Mouse (Mus musculus): ENCODE results near the gene Usp31. TPM values are rescaled to one million over a fixed set of nuclear protein-coding genes. Genes with fewer than 3 reads are reported as not detected.

The Usp31 gene
- total and polyA plus RNA-seq, 3 experiments, result 6.4 to 9.1 (median 7.5) TPM

DNA sequence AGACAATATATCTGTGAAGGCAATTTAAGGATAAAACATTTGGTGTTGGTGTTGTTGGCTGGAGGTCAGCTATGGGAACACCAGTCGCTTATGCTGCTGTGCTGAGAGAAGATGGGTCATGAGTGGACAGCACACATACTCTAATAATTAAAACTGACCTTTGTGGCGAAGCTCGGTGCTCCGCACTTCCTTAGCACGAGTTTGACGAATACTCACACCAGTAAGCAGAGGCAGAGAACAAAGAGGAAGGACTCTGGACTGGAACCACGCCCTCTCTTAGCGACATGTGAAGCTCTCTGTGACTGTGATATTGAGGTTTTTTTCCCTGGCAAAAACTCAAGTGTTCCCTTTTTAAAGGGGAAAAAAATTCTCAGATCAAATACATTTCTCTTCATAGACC lies 47.7 kb upstream of the Usp31 start:
- dilution Hi-C loops (cut with MboI; ENCODE audit: extremely low pct_ligation_motif_present, extremely low pct_unique_long_range_greater_than_20kb, low sequenced_read_pairs) (no loop called here), in situ Hi-C loops (cut with MboI; ENCODE audit: low pct_ligation_motif_present, low pct_unique_long_range_greater_than_20kb, low sequenced_read_pairs) (no loop called here)
- no peak overlapping the region for H3K9ac ChIP-seq (ENCODE audit: insufficient read depth, low read depth)
- no peaks in the 10 kb centered on the region for H3K9me3 ChIP-seq (replicated peaks; ENCODE audit: low read length)
- H3K4me1 ChIP-seq (ENCODE audit: control insufficient read depth in 1 of 2, insufficient read depth in 2 of 2), result peaks cover 5 to 9% of the 10 kb centered on the region in 2 experiments; a peak in 1 of 4 replicates
- H3K4me3 ChIP-seq (replicated peaks in 1 of 3; ENCODE audit: low read depth in 2 of 3, low read length in 2 of 3, poor library complexity in 1 of 3), result no peak overlapping the region
- no peak overlapping the region for H3K4me2 ChIP-seq (ENCODE audit: insufficient read depth, low read depth, poor library complexity, severe bottlenecking)
- no peaks in the 10 kb centered on the region for H3K36me3 ChIP-seq (replicated peaks in 1 of 2; ENCODE audit: control insufficient read depth in 1 of 2, insufficient read depth in 1 of 2, low read length in 1 of 2)
- DNase-seq (ENCODE audit: extremely low read depth), result no peak
- H3K27me3 ChIP-seq (replicated peaks), result no peaks in the 10 kb centered on the region
- TF ChIP-seq MAFK (IDR thresholded peaks at IDR 0.05; ENCODE audit: insufficient replicate concordance, low read length) (no peak), MEF2A (IDR thresholded peaks at IDR 0.05; ENCODE audit: borderline replicate concordance, low read depth, low read length) (no peak), ZNF384 (IDR thresholded peaks at IDR 0.05; ENCODE audit: low read depth, low read length) (no peak), GABPA (IDR thresholded peaks at IDR 0.05; ENCODE audit: insufficient replicate concordance, low read depth, low read length) (no peak), ZKSCAN1 (IDR thresholded peaks at IDR 0.05; ENCODE audit: borderline replicate concordance, low read depth, low read length) (no peak), USF2 (conservative IDR thresholded peaks at IDR 0.05; ENCODE audit: low read depth, low read length) (no peak)
- no peaks in the 10 kb centered on the region for H3K79me2 ChIP-seq (replicated peaks; ENCODE audit: control insufficient read depth, extremely low read depth, insufficient read depth, poor library complexity, severe bottlenecking)
- H3K27ac ChIP-seq (ENCODE audit: insufficient read depth, low read depth), result no peak overlapping the region

DNA sequence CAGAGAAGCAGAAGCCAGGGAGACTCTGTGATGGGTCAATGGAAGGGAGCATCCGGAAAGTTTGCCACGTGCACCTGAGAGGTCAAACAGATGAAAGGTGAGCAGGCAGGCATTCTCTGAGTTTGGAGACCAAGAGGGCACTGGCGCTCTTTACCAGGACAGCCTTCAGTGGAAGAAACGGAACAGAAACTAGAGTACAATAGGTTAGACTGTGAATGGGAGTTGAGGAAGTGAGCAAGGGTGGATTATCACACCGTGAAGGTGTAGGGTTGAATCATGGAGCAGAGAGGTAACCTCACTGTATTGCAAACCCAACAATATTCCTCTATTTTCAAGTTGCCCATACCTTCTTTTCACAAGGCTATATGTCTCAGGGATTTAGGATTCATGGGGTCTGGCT lies 43.2 kb upstream of the Usp31 start:
- in situ Hi-C loops (cut with MboI; ENCODE audit: low pct_ligation_motif_present, low pct_unique_long_range_greater_than_20kb, low sequenced_read_pairs), result no loop called here
- no peaks in the 10 kb centered on the region for H3K79me2 ChIP-seq (replicated peaks; ENCODE audit: control insufficient read depth, extremely low read depth, insufficient read depth, poor library complexity, severe bottlenecking)
- H3K4me2 ChIP-seq (ENCODE audit: insufficient read depth, low read depth, poor library complexity, severe bottlenecking), result no peak overlapping the region; the same call in 1 of the 2 replicates
- no peak overlapping the region for H3K9ac ChIP-seq (ENCODE audit: insufficient read depth, low read depth)
- H3K36me3 ChIP-seq (replicated peaks in 1 of 2; ENCODE audit: control insufficient read depth in 1 of 2, insufficient read depth in 1 of 2, low read length in 1 of 2), result no peaks in the 10 kb centered on the region
- H3K4me1 ChIP-seq (ENCODE audit: control insufficient read depth in 1 of 2, insufficient read depth in 2 of 2), result peaks cover 5 to 9% of the 10 kb centered on the region in 2 experiments; a peak in 1 of 4 replicates
- H3K27ac ChIP-seq (ENCODE audit: insufficient read depth, low read depth), result no peak overlapping the region
- dilution Hi-C loops (cut with MboI; ENCODE audit: extremely low pct_ligation_motif_present, extremely low pct_unique_long_range_greater_than_20kb, low sequenced_read_pairs), result no loop called here
- H3K4me3 ChIP-seq (replicated peaks in 1 of 3; ENCODE audit: low read depth in 2 of 3, low read length in 2 of 3, poor library complexity in 1 of 3), result no peak overlapping the region
- no peaks in the 10 kb centered on the region for H3K27me3 ChIP-seq (replicated peaks)
- H3K9me3 ChIP-seq (replicated peaks; ENCODE audit: low read length), result no peaks in the 10 kb centered on the region
- peak; percentile 55; the same call in 1 of the 2 replicates for TF ChIP-seq EP300 (IDR thresholded peaks at IDR 0.05; ENCODE audit: low read length)
- 0 out of 2 replicates have a peak, but pooled peaks have one; percentile 17 for TF ChIP-seq ELF1 (IDR thresholded peaks at IDR 0.05; ENCODE audit: low read depth, low read length)
- TF ChIP-seq POLR2AphosphoS2 (IDR thresholded peaks at IDR 0.05; ENCODE audit: low read depth, low read length), result no peak
- TF ChIP-seq IRF4 (IDR thresholded peaks at IDR 0.05; ENCODE audit: low read depth, low read length), result peak; percentile 66
- TF ChIP-seq MAZ (IDR thresholded peaks at IDR 0.05; ENCODE audit: low read depth, low read length), result no peak
- DNase-seq (ENCODE audit: extremely low read depth), result no peak

DNA sequence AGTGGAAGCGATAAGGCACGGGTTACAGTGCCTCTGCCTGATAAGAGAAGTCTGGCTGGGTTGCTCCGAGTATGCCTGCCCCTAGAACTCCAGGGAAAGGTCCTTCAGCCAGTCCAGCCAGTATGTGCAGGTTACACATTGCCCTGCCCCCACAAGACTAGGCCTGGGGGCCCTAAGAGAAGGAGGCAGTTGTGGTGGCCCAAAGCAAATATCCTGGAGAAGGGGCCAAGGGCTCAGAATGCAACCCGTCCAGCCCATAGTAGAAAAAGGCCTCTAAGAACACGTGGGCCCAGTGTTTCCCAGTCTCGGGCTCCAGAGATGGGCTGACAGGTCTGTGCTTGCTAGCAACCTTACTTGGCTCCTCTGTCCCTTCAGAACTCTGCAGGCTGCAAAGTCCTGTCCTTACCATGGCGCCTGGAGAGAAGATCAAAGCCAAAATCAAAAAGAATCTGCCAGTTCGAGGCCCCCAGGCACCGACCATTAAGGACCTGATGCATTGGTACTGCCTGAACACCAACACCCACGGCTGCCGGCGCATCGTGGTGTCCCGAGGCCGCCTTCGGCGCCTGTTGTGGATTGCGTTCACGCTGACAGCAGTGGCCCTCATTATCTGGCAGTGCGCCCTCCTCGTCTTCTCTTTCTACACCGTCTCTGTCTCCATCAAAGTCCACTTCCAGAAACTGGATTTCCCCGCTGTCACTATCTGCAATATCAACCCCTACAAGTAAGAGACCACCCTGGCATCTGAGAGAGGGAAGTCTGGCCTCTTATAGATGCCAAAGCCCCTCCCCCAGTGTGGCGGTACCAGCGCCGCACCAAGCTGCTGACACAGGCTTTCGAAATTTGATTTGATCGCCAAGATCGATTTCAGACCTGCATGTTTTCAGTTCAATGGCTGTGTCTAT lies 30.7 kb upstream of the Usp31 start:
- no peak overlapping the region for H3K27ac ChIP-seq (ENCODE audit: insufficient read depth, low read depth)
- TF ChIP-seq UBTF (IDR thresholded peaks at IDR 0.05; ENCODE audit: low read depth, low read length) (no peak), POLR2A (IDR thresholded peaks at IDR 0.05; ENCODE audit: low read depth, low read length) (no peak), USF2 (conservative IDR thresholded peaks at IDR 0.05; ENCODE audit: low read depth, low read length) (no peak), ZKSCAN1 (IDR thresholded peaks at IDR 0.05; ENCODE audit: borderline replicate concordance, low read depth, low read length) (no peak), ZMIZ1 (IDR thresholded peaks at IDR 0.05; ENCODE audit: low read depth, low read length) (no peak), MYC (IDR thresholded peaks at IDR 0.05; ENCODE audit: low read depth, low read length) (no peak), BHLHE40 (IDR thresholded peaks at IDR 0.05; ENCODE audit: low read depth, low read length) (no peak), RAD21 (IDR thresholded peaks at IDR 0.05; ENCODE audit: low read depth, low read length) (no peak), E2F4 (IDR thresholded peaks at IDR 0.05; ENCODE audit: insufficient replicate concordance, low read depth, low read length) (no peak), ZNF384 (IDR thresholded peaks at IDR 0.05; ENCODE audit: low read depth, low read length) (no peak), JUN (IDR thresholded peaks at IDR 0.05; ENCODE audit: insufficient read depth, low read depth, low read length) (no peak), USF1 (IDR thresholded peaks at IDR 0.05; ENCODE audit: low read depth, low read length) (no peak), MAFK (IDR thresholded peaks at IDR 0.05; ENCODE audit: insufficient replicate concordance, low read length) (no peak)
- peaks cover 40% of the 10 kb centered on the region for H3K27me3 ChIP-seq (replicated peaks)
- no peaks in the 10 kb centered on the region for H3K36me3 ChIP-seq (replicated peaks in 1 of 2; ENCODE audit: control insufficient read depth in 1 of 2, insufficient read depth in 1 of 2, low read length in 1 of 2)
- no peak overlapping the region for H3K4me2 ChIP-seq (ENCODE audit: insufficient read depth, low read depth, poor library complexity, severe bottlenecking)
- no peaks in the 10 kb centered on the region for H3K9me3 ChIP-seq (replicated peaks; ENCODE audit: low read length)
- no peaks in the 10 kb centered on the region for H3K79me2 ChIP-seq (replicated peaks; ENCODE audit: control insufficient read depth, extremely low read depth, insufficient read depth, poor library complexity, severe bottlenecking)
- no peak overlapping the region for H3K9ac ChIP-seq (ENCODE audit: insufficient read depth, low read depth)
- DNase-seq (ENCODE audit: extremely low read depth), result no peak
- H3K4me1 ChIP-seq (ENCODE audit: control insufficient read depth in 1 of 2, insufficient read depth in 2 of 2), result peaks cover 3% of the 10 kb centered on the region in 2 experiments; a peak in 3 of 4 replicates
- dilution Hi-C loops (cut with MboI; ENCODE audit: extremely low pct_ligation_motif_present, extremely low pct_unique_long_range_greater_than_20kb, low sequenced_read_pairs), result no loop called here
- in situ Hi-C loops (cut with MboI; ENCODE audit: low pct_ligation_motif_present, low pct_unique_long_range_greater_than_20kb, low sequenced_read_pairs), result no loop called here
- H3K4me3 ChIP-seq (replicated peaks in 1 of 3; ENCODE audit: low read depth in 2 of 3, low read length in 2 of 3, poor library complexity in 1 of 3), result no peak overlapping the region

All from CH12.LX (cell line).